Mouse (Mus musculus): ENCODE data around the gene Gm10320.

- no peak for TF ChIP-seq CTCF (IDR thresholded peaks at IDR 0.05; ENCODE audit: extremely low read depth, insufficient read length, insufficient replicate concordance, low read depth, low read length)
- TF ChIP-seq POLR2A (IDR thresholded peaks at IDR 0.05; ENCODE audit: low read depth, low read length): no peak
These were observed 20.3 kb upstream of the Gm10320 start for GRCm38 (mm10) chr13:98512066-98512465.

All from small intestine, adult 2 months (tissue).